8 mouse cellular contexts compared by ENCODE assay signal in the genomic region with DNA sequence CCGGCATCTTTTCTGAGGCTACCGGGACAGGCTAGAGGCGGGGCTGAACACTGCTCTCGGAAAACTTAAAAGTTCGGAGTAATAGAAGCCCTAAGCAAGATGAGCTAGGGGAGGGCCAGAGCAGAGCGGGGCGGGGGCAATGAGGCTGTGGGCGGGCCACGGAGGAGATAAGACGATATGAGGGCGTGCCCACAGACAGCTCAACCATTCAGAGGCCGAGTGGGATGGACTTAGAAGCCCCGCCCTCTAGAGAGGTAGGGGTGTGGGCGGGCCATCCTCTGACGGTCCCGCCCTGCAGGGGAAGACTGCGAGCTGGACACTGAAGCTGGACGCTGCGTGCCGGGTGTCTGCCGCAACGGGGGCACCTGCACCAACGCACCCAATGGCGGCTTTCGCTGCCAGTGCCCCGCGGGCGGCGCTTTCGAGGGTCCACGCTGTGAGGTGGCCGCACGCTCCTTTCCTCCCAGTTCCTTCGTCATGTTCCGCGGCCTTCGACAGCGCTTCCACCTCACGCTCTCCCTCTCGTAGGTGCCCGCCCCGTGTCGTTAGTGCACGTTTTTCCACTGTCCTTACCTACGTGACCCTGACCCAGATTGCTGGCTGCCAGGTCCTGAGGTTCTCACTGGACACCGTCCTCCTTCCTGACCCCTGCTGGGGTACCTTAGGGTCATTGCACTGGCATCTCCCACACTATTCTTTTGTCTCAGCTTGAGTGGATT. TPM values are rescaled to one million over a fixed set of nuclear protein-coding genes. Genes with fewer than 3 reads are reported as not detected.
DNase-seq lines count a peak whose midpoint lies in the region; ATAC-seq and TF ChIP-seq lines count a peak whose summit lies in the region.

No protein-coding gene starts in this region.

- H3K36me3 ChIP-seq in C2C12 (ENCODE audit: control insufficient read depth, insufficient read depth) = no peaks in the 10 kb centered on the region
- H3K36me3 ChIP-seq in heart, embryonic 14.5 days (ENCODE audit: control insufficient read depth, insufficient read depth, low read length) = no peaks in the 10 kb centered on the region
- no peaks in the 10 kb centered on the region for H3K36me3 ChIP-seq in liver, embryonic 13.5 days

- H3K9me3 ChIP-seq in heart, embryonic 14.5 days (ENCODE audit: control insufficient read depth, low read length) = no peaks in the 10 kb centered on the region
- H3K9me3 ChIP-seq in liver, embryonic 13.5 days (replicated peaks) = no peaks in the 10 kb centered on the region

- 4% methylated on average over 46 of the region's 46 CpGs for whole genome bisulfite sequencing in heart, embryonic 14.5 days
- WGBS in liver, embryonic 13.5 days (ENCODE audit: insufficient replicate concordance) = 6% methylated on average over 46 of the region's 46 CpGs

- no peak overlapping the region for H3ac ChIP-seq in C2C12 (ENCODE audit: control insufficient read depth, insufficient read length, low read depth)

- peak overlapping the region; percentile 14 for H3K4me3 ChIP-seq in C2C12 (ENCODE audit: insufficient read depth, poor library complexity, severe bottlenecking)
- peak overlapping the region; percentile 50 to 52 for H3K4me3 ChIP-seq in heart, embryonic 14.5 days (ENCODE audit: control insufficient read depth in 1 of 2, insufficient read depth in 1 of 2, low read depth in 1 of 2, low read length in 2 of 2)
- H3K4me3 ChIP-seq in liver, embryonic 13.5 days (replicated peaks) = peak overlapping the region; percentile 59

- ATAC-seq in heart, embryonic 14.5 days (ENCODE audit: insufficient number of reproducible peaks, insufficient read depth, low FRiP score, low read depth) = peak; percentile 95
- ATAC-seq in liver, embryonic 13.5 days (ENCODE audit: low read depth) = peak; percentile 96

- H3K79me3 ChIP-seq in C2C12 (ENCODE audit: low read depth) = no peaks in the 10 kb centered on the region

- peaks cover 8 to 12% of the 10 kb centered on the region in 2 experiments; a peak in 3 of 4 replicates for H3K4me1 ChIP-seq in heart, embryonic 14.5 days (ENCODE audit: control insufficient read depth in 2 of 2, insufficient read depth in 2 of 2, low read length in 2 of 2)
- H3K4me1 ChIP-seq in liver, embryonic 13.5 days (replicated peaks) = peaks cover 23% of the 10 kb centered on the region

- peak overlapping the region; percentile 91 for H3K4me2 ChIP-seq in heart, embryonic 14.5 days (ENCODE audit: low read length)
- peak overlapping the region; percentile 89 for H3K4me2 ChIP-seq in liver, embryonic 13.5 days

- peak; percentile 56 for DNase-seq in c-Kit-negative CD71-positive TER-119-positive erythroid progenitor cells, embryonic 14.5 days (ENCODE audit: low read depth, low spot score)
- peak; percentile 63 for DNase-seq in fibroblast of lung, adult 2 months (ENCODE audit: low read depth)
- peak; percentile 96 for DNase-seq in kidney, postnatal 10 days
- peak; percentile 86 for DNase-seq in liver, embryonic 13.5 days
- peak; percentile 81 for DNase-seq in naive thymus-derived CD4-positive, alpha-beta T cell, adult 2 months (ENCODE audit: low read depth)
- peak; percentile 85 to 87 for DNase-seq in spleen, postnatal 4 days (ENCODE audit: low spot score in 2 of 2)

- H3K27me3 ChIP-seq in C2C12 (ENCODE audit: control insufficient read depth, insufficient read depth, insufficient read length) = peaks cover 72% of the 10 kb centered on the region
- peaks cover 58% of the 10 kb centered on the region for H3K27me3 ChIP-seq in heart, embryonic 14.5 days (ENCODE audit: control insufficient read depth, insufficient read depth, low read length)
- H3K27me3 ChIP-seq in liver, embryonic 13.5 days = peaks cover 82% of the 10 kb centered on the region

- H3K9ac ChIP-seq in heart, embryonic 14.5 days (ENCODE audit: low read length) = peak overlapping the region; percentile 27; the same call in 1 of the 2 replicates
- no peak overlapping the region for H3K9ac ChIP-seq in liver, embryonic 13.5 days

- H3K27ac ChIP-seq in heart, embryonic 14.5 days (replicated peaks in 1 of 2; ENCODE audit: control insufficient read depth in 1 of 2, insufficient read depth in 1 of 2, low read depth in 2 of 2, low read length in 2 of 2) = no peak overlapping the region
- no peak overlapping the region for H3K27ac ChIP-seq in liver, embryonic 13.5 days

- TF ChIP-seq CTCF in C2C12 (IDR thresholded peaks at IDR 0.05; ENCODE audit: control insufficient read depth, insufficient read depth, insufficient read length) = no peak

- H3K79me2 ChIP-seq in C2C12 (ENCODE audit: control insufficient read depth, insufficient read depth) = no peaks in the 10 kb centered on the region

TF ChIP-seq in C2C12, 6 proteins besides CTCF, POLR2A, EP300 and RAD21:
- TF ChIP-seq MYOD1 (IDR thresholded peaks at IDR 0.05; ENCODE audit: control insufficient read depth, insufficient read length, low read depth) (no peak), CEBPB (IDR thresholded peaks at IDR 0.05; ENCODE audit: low read depth) (no peak), USF1 (IDR thresholded peaks at IDR 0.05; ENCODE audit: low read depth) (no peak), MAX (IDR thresholded peaks at IDR 0.05) (no peak), MYOG (IDR thresholded peaks at IDR 0.05; ENCODE audit: control insufficient read depth, extremely low read depth, insufficient read length) (no peak), FOSL1 (IDR thresholded peaks at IDR 0.05; ENCODE audit: insufficient read depth, low read length, poor library complexity, severe bottlenecking) (no peak)

RNA-seq across cellular contexts. Expression of gene Celsr3, which starts 6.4 kb away (rescaled TPM):
- 0.05 TPM for polyA plus RNA-seq in C2C12 (2012; fragmentation: generic; extraction: Trizol)
- polyA plus RNA-seq in heart, embryonic 14.5 days (2014; fragmentation: Nextera tagmentation; extraction: Ambion mirVana) = 0.01 and 0.12 TPM in 2 replicates
- 0.03 TPM in 2 replicates for polyA plus RNA-seq in liver, embryonic 13.5 days (2015; fragmentation: Nextera tagmentation; extraction: Ambion mirVana)

RNA-seq across cellular contexts. Expression of gene Slc26a6, which starts 20.5 kb away (rescaled TPM):
- 4.3 TPM for polyA plus RNA-seq in C2C12 (2012; fragmentation: generic; extraction: Trizol)
- 7.6 and 8.7 TPM in 2 replicates for polyA plus RNA-seq in heart, embryonic 14.5 days (2014; fragmentation: Nextera tagmentation; extraction: Ambion mirVana)
- polyA plus RNA-seq in liver, embryonic 13.5 days (2015; fragmentation: Nextera tagmentation; extraction: Ambion mirVana) = 6.7 and 8.6 TPM in 2 replicates

RNA-seq across cellular contexts. Expression of gene Nckipsd, which starts 24.4 kb away (rescaled TPM):
- polyA plus RNA-seq in C2C12 (2012; fragmentation: generic; extraction: Trizol) = 7.5 TPM
- polyA plus RNA-seq in heart, embryonic 14.5 days (2014; fragmentation: Nextera tagmentation; extraction: Ambion mirVana) = 8.5 and 10.5 TPM in 2 replicates
- polyA plus RNA-seq in liver, embryonic 13.5 days (2015; fragmentation: Nextera tagmentation; extraction: Ambion mirVana) = 3.9 and 5.9 TPM in 2 replicates

RNA-seq across cellular contexts. Expression of gene Ip6k2, which starts 49.0 kb away (rescaled TPM):
- 37.1 TPM for polyA plus RNA-seq in C2C12 (2012; fragmentation: generic; extraction: Trizol)
- polyA plus RNA-seq in heart, embryonic 14.5 days (2014; fragmentation: Nextera tagmentation; extraction: Ambion mirVana) = 45.0 and 45.6 TPM in 2 replicates
- polyA plus RNA-seq in liver, embryonic 13.5 days (2015; fragmentation: Nextera tagmentation; extraction: Ambion mirVana) = 11.5 and 11.6 TPM in 2 replicates
